Mouse (Mus musculus) forebrain, postnatal 0 days (tissue): ENCODE measurements around the gene Rell1. TPM values are rescaled to one million over a fixed set of nuclear protein-coding genes. Genes with fewer than 3 reads are reported as not detected.
"Not testable (repeated sequence)": the region's sequence is repeated elsewhere in the genome, so short reads cannot be mapped to it uniquely, and the experiment has no call there.

Experiments
- ATAC-seq: fragments of 200-750 bp; cut with Nextera tagmentation; 2 replicates; pipeline ENCODE4 v1.8.0; 2017; ENCODE audit warnings: mild to moderate bottlenecking, moderate library complexity
- DNase-seq: peaks from one replicate; pipeline ENCODE4 v3.0.0-alpha.2; 2015
- H3K27ac ChIP-seq: fragments of 300-500 bp; sonication (generic); 2 replicates; pipeline ENCODE4 v1.5.1; 2014; ENCODE audit warnings: low read depth, mild to moderate bottlenecking, antibody characterized with exemption, low read length, moderate library complexity, mixed read lengths
- H3K27me3 ChIP-seq: fragments of 300-500 bp; sonication (generic); 2 replicates; pipeline ENCODE4 v1.6.1; 2014; ENCODE audit warnings: mild to moderate bottlenecking, low read length, mixed read lengths; ENCODE audit not compliant: insufficient read depth
- H3K36me3 ChIP-seq: fragments of 300-500 bp; sonication (generic); 2 replicates; pipeline ENCODE4 v1.6.1; 2014; ENCODE audit warnings: mild to moderate bottlenecking, moderate library complexity; ENCODE audit not compliant: insufficient read depth
- H3K4me1 ChIP-seq: fragments of 300-500 bp; sonication (generic); 2 replicates; pipeline ENCODE4 v1.6.1; 2014; ENCODE audit warnings: antibody characterized with exemption; ENCODE audit not compliant: insufficient read depth
- H3K4me2 ChIP-seq: fragments of 300-500 bp; sonication (generic); 2 replicates; pipeline ENCODE4 v1.6.1; 2014; ENCODE audit warnings: low read depth, mild to moderate bottlenecking, moderate library complexity
- H3K4me3 ChIP-seq: fragments of 300-500 bp; sonication (generic); 2 replicates; pipeline ENCODE4 v1.5.1; 2014; ENCODE audit warnings: low read depth, low read length, mixed read lengths
- H3K9ac ChIP-seq: fragments of 300-500 bp; sonication (generic); 2 replicates; pipeline ENCODE4 v1.6.1; 2014; ENCODE audit warnings: mild to moderate bottlenecking
- H3K9me3 ChIP-seq: fragments of 300-500 bp; sonication (generic); 2 replicates; pipeline ENCODE4 v1.6.1; 2016; ENCODE audit warnings: low read length
- CTCF ChIP-seq: sonication (generic); IDR thresholded peaks from 2 replicates; pipeline ENCODE4 v1.5.1; 2016; ENCODE audit warnings: antibody characterized with exemption, control low read depth, low read depth
- WGBS: fragments of 180-500 bp; shearing (Covaris S2); extraction: QIAGEN DNeasy Blood & Tissue Kit; methylation state at CpG from one replicate; pipeline ENCODE4 v1.1.7; 2014; 5-methylcytosine and 5-hydroxymethylcytosine counted together
- polyA plus RNA-seq: library from polyadenylated mRNA; unstranded; fragments of >200 nt; fragmentation: Nextera tagmentation; extraction: Ambion mirVana; gene quantifications from 2 replicates; pipeline ENCODE4 v1.2.1, GENCODE M21; 2015
- total RNA-seq: library from RNA; depleted of rRNA; stranded (reverse); fragments of >200 nt; gene quantifications from 2 replicates; pipeline ENCODE4 v1.2.3, GENCODE M21; 2014

Rell1 gene
- total and polyA plus RNA-seq, 2 experiments from 2014 or later, result 5.3 to 11.2 TPM

GRCm38 (mm10) chr5:63903329-63903728, 65.4 kb downstream of the Rell1 start:
- no peak overlapping the region for H3K4me3 ChIP-seq
- H3K27ac ChIP-seq, result no peak overlapping the region
- H3K4me2 ChIP-seq, result no peak overlapping the region
- H3K9ac ChIP-seq, result no peak overlapping the region
- no peak for DNase-seq
- no peak for TF ChIP-seq CTCF
- WGBS, result 83% methylated on average over 3 of the region's 3 CpGs
- no peaks in the 10 kb centered on the region for H3K36me3 ChIP-seq
- H3K4me1 ChIP-seq, result no peaks in the 10 kb centered on the region
- H3K9me3 ChIP-seq, result no peaks in the 10 kb centered on the region
- H3K27me3 ChIP-seq, result no peaks in the 10 kb centered on the region
- ATAC-seq, result no peak

- no peak overlapping the region for H3K27ac ChIP-seq
- no peak for ATAC-seq
- DNase-seq, result no peak
- H3K4me2 ChIP-seq, result no peak overlapping the region
- no peaks in the 10 kb centered on the region for H3K27me3 ChIP-seq
- no peaks in the 10 kb centered on the region for H3K4me1 ChIP-seq
- no peak overlapping the region for H3K9ac ChIP-seq
- WGBS, result 82% methylated on average over 3 of the region's 3 CpGs
- no peak for TF ChIP-seq CTCF
- H3K9me3 ChIP-seq, result no peaks in the 10 kb centered on the region
- H3K36me3 ChIP-seq, result no peaks in the 10 kb centered on the region
- H3K4me3 ChIP-seq, result no peak overlapping the region
Measured at GRCm38 (mm10) chr5:63897820-63898110, 70.9 kb downstream of the Rell1 start.

DNA sequence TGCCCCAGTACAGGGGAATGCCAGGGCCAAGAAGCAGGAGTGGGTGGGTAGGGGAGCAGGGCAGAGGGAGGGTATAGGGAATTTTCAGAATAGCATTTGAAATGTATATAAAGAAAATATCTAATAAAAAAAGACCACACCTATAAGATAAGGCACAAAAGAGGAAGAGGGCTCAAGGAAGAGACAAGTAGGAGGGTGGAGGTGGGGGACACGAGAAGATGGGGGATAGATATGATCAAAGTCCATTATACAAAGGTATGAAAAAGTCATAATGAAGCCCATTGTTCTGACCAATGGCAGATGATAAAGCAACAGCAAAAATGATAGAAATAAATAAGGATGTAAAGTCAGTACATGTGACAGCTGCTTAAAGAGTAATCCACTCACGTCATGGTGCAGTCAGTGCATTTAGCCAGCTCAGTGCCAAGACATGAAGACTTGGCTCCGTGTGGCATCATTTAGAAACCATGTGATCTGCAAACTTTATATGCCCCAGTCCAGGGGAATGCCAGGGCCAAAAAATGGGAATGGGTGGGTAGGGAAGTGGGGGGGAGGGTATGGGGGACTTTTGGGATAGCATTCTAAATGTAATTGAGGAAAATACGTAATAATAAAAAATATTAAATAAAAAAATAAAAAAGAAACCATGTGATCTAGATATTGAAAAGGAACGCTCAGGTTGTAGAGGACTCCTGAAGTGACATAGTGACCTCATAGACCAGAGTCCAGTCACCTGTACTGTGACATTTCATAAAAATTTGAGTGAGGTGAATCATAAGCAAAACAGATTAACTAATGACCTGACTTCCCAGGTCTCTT, 71.5 kb downstream of the Rell1 start:
- H3K9ac ChIP-seq, H3K4me1 ChIP-seq, DNase-seq, H3K9me3 ChIP-seq, H3K4me3 ChIP-seq, H3K27me3 ChIP-seq, ATAC-seq, H3K36me3 ChIP-seq, H3K27ac ChIP-seq, H3K4me2 ChIP-seq: not testable (repeated sequence)
- 76% methylated on average over 5 of the region's 5 CpGs for WGBS

GRCm38 (mm10) chr5:63891912-63892311, 76.8 kb downstream of the Rell1 start:
- Histone ChIP-seq H3K4me1 (no peaks in the 10 kb centered on the region), H3K4me3 (no peak overlapping the region), H3K4me2 (no peak overlapping the region), H3K27me3 (no peaks in the 10 kb centered on the region), H3K27ac (no peak overlapping the region), H3K9me3 (no peaks in the 10 kb centered on the region), H3K9ac (no peak overlapping the region), H3K36me3 (no peaks in the 10 kb centered on the region)
- 89% methylated on average over 6 of the region's 6 CpGs for WGBS
- DNase-seq (no peak), ATAC-seq (no peak)
- no peak for TF ChIP-seq CTCF

GRCm38 (mm10) chr5:63891241-63891640, 77.5 kb downstream of the Rell1 start:
- Histone ChIP-seq H3K9me3 (no peaks in the 10 kb centered on the region), H3K36me3 (no peaks in the 10 kb centered on the region), H3K4me3 (no peak overlapping the region), H3K27ac (no peak overlapping the region), H3K4me1 (no peaks in the 10 kb centered on the region), H3K27me3 (no peaks in the 10 kb centered on the region), H3K9ac (no peak overlapping the region), H3K4me2 (no peak overlapping the region)
- ATAC-seq (no peak), DNase-seq (no peak)
- 72% methylated on average over 4 of the region's 4 CpGs for WGBS
- no peak for TF ChIP-seq CTCF

DNA sequence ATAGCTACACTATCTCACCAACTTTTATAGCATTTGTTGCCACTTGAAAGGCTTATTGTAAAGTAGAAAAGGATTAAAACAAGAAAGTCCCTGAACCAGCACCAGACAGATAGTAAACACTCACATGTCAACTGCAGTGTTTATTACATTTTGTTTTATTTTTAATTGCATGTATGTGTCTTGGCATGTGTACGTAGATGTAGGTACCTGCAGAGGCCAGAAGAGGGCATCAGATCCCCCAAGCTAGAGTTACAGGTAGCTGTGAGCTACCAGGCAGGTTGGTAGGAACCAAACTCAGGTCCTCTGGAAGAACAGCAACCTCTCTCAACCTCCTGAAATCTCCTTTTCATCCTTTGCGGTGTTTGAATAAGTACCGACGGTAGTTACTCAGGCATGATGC, 81.6 kb downstream of the Rell1 start:
- Histone ChIP-seq H3K27ac (no peak overlapping the region), H3K36me3 (no peaks in the 10 kb centered on the region), H3K4me2 (no peak overlapping the region), H3K4me1 (no peaks in the 10 kb centered on the region), H3K9me3 (no peaks in the 10 kb centered on the region), H3K4me3 (no peak overlapping the region), H3K9ac (no peak overlapping the region), H3K27me3 (no peaks in the 10 kb centered on the region)
- peak; percentile 20; the same call in 1 of the 2 replicates for TF ChIP-seq CTCF
- WGBS, result 96% methylated on average over 4 of the region's 4 CpGs
- ATAC-seq, result no peak; the same call in 1 of the 2 replicates
- no peak for DNase-seq

- no peak overlapping the region for H3K9ac ChIP-seq
- DNase-seq, result peak; percentile 66
- no peaks in the 10 kb centered on the region for H3K4me1 ChIP-seq
- no peaks in the 10 kb centered on the region for H3K27me3 ChIP-seq
- TF ChIP-seq CTCF, result peak; percentile 80
- no peak overlapping the region for H3K4me2 ChIP-seq
- no peak overlapping the region for H3K27ac ChIP-seq
- ATAC-seq, result peak; percentile 40
- H3K4me3 ChIP-seq, result no peak overlapping the region
- 41% methylated on average over 6 of the region's 6 CpGs for WGBS
- H3K36me3 ChIP-seq, result no peaks in the 10 kb centered on the region
- H3K9me3 ChIP-seq, result no peaks in the 10 kb centered on the region
Measured at GRCm38 (mm10) chr5:63886709-63887108, 82.0 kb downstream of the Rell1 start.
